Mouse (Mus musculus) embryonic stem cell, embryonic (primary cell): Measurements from ENCODE around the gene Tma7.

Experiments
- CTCF ChIA-PET, 4 experiments: fragments of 300-600 bp in 2 of 4; fragments of 350-600 bp in 2 of 4; sonication (Branson Sonifier 250); formaldehyde crosslinking; loops; one replicate each; lab custom pipeline; 2022; ENCODE audit warnings: inconsistent platforms in 2 of 4; lab: Charles Lee
- POLR2A ChIA-PET, 4 experiments: fragments of 300-600 bp in 2 of 4; fragments of 350-600 bp in 2 of 4; sonication (Branson Sonifier 250); formaldehyde crosslinking; loops; one replicate each; lab custom pipeline; 2022; ENCODE audit warnings: antibody characterized with exemption in 4 of 4, inconsistent platforms in 1 of 4; lab: Charles Lee

The Tma7 gene

DNA sequence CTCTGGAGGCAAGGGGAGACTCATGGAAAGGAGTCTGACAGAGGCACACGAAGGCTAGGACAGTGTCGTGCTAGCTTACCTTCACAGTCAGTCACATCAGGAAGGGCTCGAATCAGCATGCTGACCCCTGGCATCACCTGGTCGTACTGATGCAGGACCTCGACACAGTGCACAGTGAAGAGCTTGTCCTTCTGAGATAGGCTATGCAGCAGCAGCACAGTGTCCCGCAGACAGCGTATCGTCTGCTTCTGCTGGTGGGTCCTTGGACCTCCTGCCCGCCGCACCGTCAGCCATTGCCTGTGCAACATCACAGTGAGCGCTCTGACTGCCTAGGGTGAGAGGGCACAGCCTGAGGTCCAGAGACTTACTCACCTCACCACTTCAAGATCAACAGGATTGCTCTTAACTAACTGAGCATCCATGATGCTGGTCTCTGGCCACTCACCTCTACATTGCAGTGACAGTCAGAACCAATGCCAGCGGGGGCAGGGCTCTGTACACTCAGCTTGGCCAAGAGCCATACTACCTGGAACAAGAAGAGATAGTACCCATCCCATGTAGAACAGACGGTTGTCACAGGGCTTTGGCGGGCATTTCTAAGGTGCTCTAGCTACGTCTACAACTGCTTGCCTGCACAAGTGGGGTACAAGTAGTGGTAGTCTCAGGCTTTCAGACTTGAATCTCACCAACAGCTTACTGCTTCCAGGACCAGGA lies 22.0 kb downstream of the Tma7 start:
- POLR2A ChIA-PET: interaction anchor here in 3 of 4 experiments (0.6 to 5.1 kb wide), 35 partner anchors 9 to 71 kb away, joined by 3 to 57 read pairs (median 5); partner anchors contain the start of genes Atrip (in 3 of the 3), Ccdc51 (in 2 of the 3), Pfkfb4 (in 2 of the 3) and Shisa5 (in 2 of the 3)

DNA sequence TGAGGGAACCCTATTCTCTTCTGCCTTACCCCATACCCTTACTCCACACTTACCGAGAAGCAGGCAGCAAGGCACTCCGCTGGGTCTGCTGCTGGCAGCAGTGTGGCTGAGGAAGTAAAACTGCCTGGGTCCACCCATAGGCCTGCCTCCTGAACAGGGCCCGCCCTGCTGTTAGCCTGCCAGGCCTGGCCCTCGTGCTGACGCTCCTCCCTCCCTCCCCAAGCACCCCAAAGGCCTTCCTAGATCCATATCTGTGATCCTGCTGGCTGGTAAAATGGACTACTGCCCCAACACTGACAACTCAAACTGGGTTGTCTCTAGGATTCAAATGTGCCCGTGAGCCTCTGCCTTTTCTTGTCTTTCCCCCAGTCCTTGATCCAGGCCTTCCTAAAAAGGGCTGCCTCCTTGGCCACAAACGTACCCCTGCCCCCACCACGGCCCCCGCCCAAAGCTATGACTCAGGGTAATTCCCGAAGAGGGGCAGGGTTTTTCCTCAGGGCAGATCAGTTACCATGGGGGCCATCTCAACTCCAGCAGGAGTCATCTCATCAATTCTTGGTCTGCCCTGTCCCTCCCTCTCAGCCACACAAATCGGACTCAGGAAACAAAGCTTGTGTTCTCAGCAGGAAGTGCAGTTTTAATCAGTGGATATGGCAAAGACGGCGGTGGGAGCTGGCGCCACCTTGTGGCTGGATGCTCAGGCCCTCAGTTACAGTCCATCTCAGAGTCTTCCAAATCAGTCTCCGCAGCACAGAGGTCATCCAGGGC lies 23.1 kb downstream of the Tma7 start, which contains the start of gene Trex1:
Trex1 (minus strand) TSS at position 599 of the 768 bp plus-strand sequence.
- CTCF ChIA-PET: interaction anchor here (0.5 to 3.1 kb wide), 48 partner anchors 9 to 894 kb away, joined by 3 to 18 read pairs (median 3); partner anchors contain the start of genes Atrip (in 4 of the 4), Shisa5 (in 2 of the 4) and Celsr3 (in 1 of the 4)
- POLR2A ChIA-PET: interaction anchor here in 3 of 4 experiments (0.6 to 5.1 kb wide), 39 partner anchors 9 to 818 kb away, joined by 3 to 57 read pairs (median 4); partner anchors contain the start of genes Atrip (in 3 of the 3), Ccdc51 (in 2 of the 3), Shisa5 (in 2 of the 3) and Tma7 (in 2 of the 3)

More for the DNA sequence above, 22.0 kb downstream of the Tma7 start:
- CTCF ChIA-PET: interaction anchor here (0.5 to 3.1 kb wide), 37 partner anchors 8 to 858 kb away, joined by 3 to 18 read pairs (median 4); partner anchors contain the start of genes Atrip (in 3 of the 4), Shisa5 (in 2 of the 4) and Celsr3 (in 1 of the 4)

DNA sequence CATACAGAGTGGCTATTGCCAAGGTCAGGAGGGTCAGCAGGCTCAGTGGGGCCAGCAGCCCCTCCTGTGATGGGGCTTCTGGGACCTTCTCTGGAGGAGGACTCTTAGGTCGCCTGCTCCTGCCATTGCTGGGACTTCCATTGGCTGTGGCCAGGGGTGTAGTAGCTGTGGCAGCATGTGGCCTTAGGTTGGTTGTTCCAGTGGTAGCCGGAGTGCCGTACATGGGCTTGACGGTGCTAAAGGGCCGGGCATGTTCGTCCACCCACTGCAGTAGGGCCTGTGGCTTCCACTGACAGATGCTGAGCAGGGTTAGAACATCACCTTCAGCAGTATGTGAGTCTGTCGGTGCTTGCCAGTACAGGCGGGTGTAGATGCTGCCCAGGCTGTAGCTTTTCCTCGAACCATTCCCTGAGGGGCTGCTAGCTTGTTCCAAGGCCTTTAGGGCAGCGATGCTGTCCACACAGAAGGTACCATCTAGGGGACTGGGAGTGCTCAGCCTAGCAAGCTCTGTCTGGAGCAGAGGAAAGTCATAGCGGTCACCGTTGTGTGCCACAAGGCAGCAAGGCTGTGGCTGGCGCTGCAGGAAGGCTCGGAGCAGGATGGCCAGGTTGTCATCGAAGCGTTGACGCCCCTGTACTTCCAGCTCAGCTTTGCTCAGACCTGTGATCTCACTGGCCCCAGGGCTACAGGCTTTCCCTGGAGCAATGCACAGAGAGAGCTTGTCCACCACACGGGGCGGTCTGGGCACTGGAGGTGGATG lies 24.2 kb downstream of the Tma7 start:
- ChIA-PET POLR2A (interaction anchor here in 3 of 4 experiments (0.8 to 5.1 kb wide), 17 partner anchors 8 to 69 kb away, joined by 3 to 57 read pairs (median 4); partner anchors contain the start of genes Atrip (in 2 of the 3), Ccdc51 (in 1 of the 3), Shisa5 (in 1 of the 3) and Tma7 (in 1 of the 3)), CTCF (interaction anchor here in 3 of 4 experiments (0.7 to 3.1 kb wide), 8 partner anchors 11 to 58 kb away, joined by 3 to 18 read pairs (median 5); partner anchors contain the start of gene Atrip (in 1 of the 3))

DNA sequence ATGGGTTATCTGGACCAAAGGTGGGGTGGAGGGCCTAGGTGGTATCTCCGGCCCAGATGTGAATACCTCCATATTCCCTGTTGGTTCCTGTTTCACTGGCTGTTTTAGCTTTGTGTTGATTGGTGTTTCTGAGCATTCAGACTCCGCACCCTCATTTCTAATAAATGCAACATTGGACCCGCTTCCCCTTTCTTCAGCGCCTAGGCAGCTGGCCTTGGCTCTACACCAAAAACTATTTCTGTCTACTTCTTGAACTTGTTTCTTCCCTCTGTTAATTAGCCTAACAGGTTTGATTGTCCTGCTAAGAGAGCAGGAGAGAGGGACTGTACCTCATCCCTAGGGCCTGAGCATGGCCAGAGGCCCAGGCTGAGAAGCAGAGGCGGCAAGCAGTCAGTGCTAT lies 24.8 kb downstream of the Tma7 start:
- POLR2A ChIA-PET: interaction anchor here in 2 of 4 experiments (0.9 to 5.1 kb wide), 4 partner anchors 9 to 30 kb away, joined by 3 to 57 read pairs (median 24); partner anchors contain the start of gene Atrip (in 2 of the 2)
- CTCF ChIA-PET: interaction anchor here in 1 of 4 experiments (1.1 kb wide), 1 partner anchor 46 kb away, joined by 3 read pairs; no protein-coding TSS in a partner anchor

DNA sequence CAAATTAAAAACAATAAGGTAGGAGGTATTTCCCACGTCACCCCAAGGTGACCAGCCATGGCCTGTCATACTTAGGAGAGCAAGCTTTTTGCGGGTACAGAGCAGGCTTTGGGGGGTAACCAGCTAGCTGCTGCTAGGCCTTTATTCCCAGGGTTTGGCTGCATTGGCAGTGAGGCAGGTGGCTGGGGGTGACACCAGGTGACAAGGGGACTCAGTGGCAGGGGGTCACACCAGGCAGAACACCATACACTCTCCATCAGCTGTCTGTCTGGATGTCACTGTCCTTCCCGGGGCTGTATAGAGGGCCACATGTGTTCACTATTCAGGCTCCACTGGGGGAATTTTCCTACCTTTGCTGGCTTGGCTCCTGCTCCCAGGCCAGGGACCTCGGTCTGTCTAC lies 25.5 kb downstream of the Tma7 start:
- CTCF ChIA-PET: interaction anchor here in 1 of 4 experiments (0.5 kb wide), 1 partner anchor 65 kb away, joined by 3 read pairs; no protein-coding TSS in a partner anchor
- POLR2A ChIA-PET: interaction anchor here in 1 of 4 experiments (5.1 kb wide), 1 partner anchor 18 kb away, joined by 31 read pairs; the partner anchor contains the start of gene Atrip

DNA sequence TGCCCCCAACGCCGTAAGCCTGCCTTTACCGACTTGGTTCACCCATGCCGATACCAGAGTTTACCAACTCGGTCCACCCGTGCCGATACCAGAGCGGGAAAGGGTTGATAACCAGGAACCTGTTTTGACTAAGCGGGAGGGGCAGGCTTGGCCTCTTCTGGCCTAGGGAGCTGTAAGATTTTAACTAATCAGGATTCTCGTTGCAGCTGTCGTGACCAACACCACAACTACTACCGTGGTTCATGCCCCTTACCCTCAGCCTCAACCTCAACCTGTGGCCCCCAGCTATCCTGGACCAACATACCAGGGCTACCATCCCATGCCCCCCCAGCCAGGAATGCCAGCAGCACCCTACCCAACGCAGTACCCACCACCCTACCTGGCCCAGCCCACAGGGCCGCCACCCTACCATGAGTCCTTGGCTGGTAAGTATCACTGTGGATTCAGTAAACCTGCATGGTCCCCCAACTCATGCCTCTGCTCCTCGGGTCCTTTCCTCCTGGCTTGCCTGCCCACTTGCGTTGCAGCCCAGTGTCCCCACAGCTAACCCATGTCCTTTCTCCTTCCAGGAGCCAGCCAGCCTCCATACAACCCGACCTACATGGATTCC lies 26.2 kb downstream of the Tma7 start:
- POLR2A ChIA-PET: no interaction called here

DNA sequence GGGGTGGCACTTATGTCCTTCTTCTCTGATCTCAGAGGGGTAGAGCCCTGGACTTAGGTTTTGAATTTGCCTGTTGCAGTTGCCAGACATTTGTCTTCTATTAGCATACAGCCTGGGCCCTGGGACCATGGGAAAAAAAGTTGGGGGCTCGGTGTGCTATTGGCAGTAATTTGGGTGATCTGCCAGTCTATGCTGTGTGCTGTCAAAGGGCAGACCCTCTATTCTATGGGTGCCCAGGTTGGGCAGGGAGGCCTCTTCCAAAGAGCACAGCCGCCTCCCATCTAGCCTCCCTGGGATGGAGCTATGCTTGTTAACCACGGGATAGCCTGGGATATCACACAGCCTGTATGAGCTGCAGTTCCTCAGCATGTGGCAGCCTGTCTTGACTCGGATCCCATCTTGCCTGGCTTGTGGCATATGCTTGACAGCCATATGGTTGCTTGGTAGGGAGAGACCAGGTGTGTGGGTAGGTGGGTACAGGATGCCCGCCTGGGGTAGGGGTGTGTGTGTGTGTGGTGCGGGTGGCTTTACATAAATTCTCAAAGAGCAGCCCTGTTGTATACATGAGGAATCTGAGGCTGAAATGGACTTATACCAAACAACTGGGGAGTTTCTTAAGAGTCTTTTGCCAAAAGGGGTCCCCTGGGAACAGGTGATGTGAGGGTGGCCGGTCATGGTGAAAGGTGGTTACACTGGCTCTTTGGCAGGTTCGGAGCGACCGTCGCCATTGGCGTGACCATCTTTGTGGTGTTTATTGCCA lies 26.9 kb downstream of the Tma7 start:
- ChIA-PET CTCF (interaction anchor here in 1 of 4 experiments (0.6 kb wide), 1 partner anchor 10 kb away, joined by 4 read pairs; no protein-coding TSS in a partner anchor), POLR2A (interaction anchor here in 1 of 4 experiments (1.1 kb wide), 1 partner anchor 32 kb away, joined by 3 read pairs; no protein-coding TSS in a partner anchor)

More for the DNA sequence above, 26.2 kb downstream of the Tma7 start:
- CTCF ChIA-PET: interaction anchor here in 1 of 4 experiments (0.5 kb wide), 1 partner anchor 812 kb away, joined by 3 read pairs; no protein-coding TSS in a partner anchor

DNA sequence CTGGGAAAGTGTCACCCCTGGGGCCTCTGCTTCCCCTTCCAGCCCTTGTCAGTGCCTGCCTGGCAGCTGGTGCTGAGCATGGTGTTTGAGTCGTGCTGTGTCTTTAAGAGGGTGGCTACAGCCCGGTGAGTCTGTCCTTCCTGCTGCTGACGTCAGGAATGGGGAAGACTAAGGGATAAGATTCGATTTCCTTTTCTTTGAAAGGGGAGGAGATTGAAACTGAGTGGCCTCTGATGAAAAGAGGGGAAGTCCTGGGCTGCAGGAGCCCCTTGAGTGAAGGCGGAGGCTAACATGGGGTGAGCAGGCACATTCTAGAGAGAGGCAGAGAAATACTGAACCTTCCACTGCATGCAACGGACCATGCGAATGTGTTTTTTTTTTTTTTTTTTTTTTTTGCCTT lies 27.7 kb downstream of the Tma7 start:
- POLR2A ChIA-PET: interaction anchor here in 1 of 4 experiments (1.1 to 1.3 kb wide), 3 partner anchors 17 to 33 kb away, joined by 3 to 6 read pairs (median 3); partner anchors contain the start of gene Atrip
- CTCF ChIA-PET: interaction anchor here in 1 of 4 experiments (0.6 kb wide), 1 partner anchor 10 kb away, joined by 4 read pairs; no protein-coding TSS in a partner anchor

DNA sequence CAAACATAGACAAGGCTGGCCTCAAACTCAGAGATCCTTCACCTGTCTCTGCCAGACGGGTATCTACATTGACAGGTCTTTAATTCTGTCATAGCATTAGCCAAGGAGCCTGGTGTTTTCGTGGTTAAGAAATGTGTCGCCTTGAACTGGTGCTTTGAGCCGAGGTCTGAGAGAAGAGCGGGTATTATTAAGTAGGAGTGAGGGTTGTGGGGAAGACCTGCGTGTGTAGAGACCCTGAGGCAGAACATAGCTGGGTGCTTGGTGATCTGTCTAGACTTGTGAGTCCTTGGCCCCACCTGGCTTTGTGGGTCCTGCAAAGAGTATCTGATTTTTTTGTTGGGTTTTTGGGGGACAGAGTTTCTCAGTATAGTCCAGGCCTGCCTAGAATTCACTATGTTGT lies 28.5 kb downstream of the Tma7 start:
- CTCF ChIA-PET: no interaction called here
- POLR2A ChIA-PET: interaction anchor here in 3 of 4 experiments (0.6 to 1.6 kb wide), 6 partner anchors 12 to 1464 kb away, joined by 3 to 6 read pairs (median 4); partner anchors contain the start of gene Atrip (in 1 of the 3)

DNA sequence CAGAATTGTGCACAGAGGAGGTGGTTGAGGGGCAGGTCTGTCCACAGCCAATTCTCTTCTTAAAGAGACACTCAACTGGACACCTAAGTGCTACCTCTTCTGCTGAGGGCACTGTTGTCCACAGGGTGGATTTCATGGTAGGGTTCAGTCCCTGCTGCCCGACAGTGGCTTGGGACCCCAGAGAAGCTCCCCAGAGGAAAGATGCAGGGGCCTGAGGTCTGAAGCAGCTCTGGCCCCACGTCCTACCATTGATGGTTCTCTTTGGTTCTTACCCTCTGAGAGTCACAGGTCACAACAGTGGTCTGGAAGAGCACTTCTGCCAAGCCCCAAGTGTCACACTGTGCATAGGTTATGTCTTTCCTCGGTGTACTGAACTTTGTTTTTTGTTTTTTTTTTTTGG lies 29.0 kb downstream of the Tma7 start:
- POLR2A ChIA-PET: interaction anchor here in 3 of 4 experiments (0.6 to 1.6 kb wide), 5 partner anchors 12 to 1464 kb away, joined by 3 to 9 read pairs (median 4); no protein-coding TSS in a partner anchor
- CTCF ChIA-PET: no interaction called here

DNA sequence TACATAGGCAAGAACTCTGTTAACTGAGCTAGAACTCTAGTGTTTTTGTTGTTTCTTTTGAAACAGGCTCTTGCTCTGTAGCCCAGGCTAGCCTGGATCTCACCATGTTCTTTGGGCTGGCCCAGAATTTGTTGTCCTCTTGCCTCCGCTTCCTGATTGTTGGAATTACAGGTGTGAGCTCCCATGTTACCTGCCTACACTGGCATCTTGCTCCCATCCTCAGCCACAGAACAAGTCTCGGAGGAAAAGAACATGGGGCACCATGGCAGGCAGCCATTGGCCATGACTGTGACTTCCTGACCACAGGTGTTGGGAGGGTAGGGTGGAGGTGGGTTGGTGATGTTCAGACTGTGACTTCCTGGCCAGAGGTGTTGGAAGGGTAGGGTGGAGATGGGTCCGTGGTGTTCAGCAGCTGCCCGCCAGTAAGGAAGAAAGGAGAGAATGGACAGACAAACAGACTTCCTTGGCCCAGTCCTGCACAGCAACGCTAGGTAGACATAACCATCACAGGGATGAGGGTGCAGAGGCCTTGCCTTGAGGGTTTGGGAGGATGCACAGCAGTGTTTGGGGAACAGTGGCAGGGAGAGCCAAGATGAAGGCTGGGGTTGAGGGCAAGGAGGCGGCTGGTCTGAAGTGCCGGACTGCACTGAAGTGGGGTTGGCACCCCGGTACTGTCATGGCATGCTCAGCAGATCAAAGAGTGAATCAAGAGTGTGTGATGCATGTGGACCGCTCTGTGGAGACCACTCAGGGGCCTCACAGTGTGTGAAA lies 29.7 kb downstream of the Tma7 start:
- POLR2A ChIA-PET: interaction anchor here in 3 of 4 experiments (0.5 to 1.7 kb wide), 12 partner anchors 10 to 221 kb away, joined by 3 to 9 read pairs (median 4); partner anchors contain the start of genes Shisa5 (in 2 of the 3), Atrip (in 1 of the 3) and Pfkfb4 (in 1 of the 3)
- CTCF ChIA-PET: interaction anchor here in 1 of 4 experiments (0.6 kb wide), 1 partner anchor 29 kb away, joined by 4 read pairs; no protein-coding TSS in a partner anchor

DNA sequence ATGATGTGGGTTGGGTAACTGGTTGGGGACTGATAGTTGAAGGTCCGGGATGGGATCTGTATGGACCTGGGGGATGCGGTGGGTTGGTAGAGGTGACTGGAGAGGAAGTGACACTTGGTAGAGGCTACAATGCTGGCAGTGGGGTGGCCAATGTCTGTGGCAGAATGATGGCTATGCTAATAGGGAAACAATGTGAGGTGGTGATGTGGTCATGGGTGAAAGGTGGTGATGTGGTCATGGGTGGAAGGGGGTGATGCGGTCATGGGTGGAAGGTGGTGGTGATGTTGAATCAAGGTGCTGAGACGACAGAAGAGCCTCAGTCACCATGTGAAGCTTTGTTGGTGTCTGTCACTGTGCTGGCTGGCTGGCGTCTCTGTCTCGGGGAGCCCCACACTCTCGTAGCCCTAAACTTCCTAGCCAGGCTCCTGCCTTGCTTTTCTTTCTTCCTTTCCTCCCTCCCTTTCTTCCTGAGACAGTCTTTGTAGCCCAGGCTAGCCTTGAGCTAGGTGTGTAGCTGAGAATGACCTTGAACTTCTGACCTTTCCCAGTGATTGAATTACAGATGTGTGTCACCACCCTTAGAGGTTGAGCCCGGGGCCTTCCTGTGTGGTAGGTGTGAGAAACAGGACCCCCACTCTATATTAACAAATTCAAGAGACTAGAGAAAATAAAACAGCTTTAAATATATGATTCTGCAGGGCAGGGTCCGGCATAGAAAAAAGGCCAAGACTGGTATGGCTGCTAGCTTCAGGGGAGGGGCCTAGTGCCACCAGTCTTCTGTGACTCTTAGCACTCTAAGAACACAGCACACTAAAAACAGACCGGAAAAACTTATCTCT lies 30.5 kb downstream of the Tma7 start:
- CTCF ChIA-PET: interaction anchor here in 1 of 4 experiments (0.6 kb wide), 1 partner anchor 28 kb away, joined by 4 read pairs; no protein-coding TSS in a partner anchor
- POLR2A ChIA-PET: interaction anchor here in 2 of 4 experiments (0.5 to 1.7 kb wide), 10 partner anchors 11 to 198 kb away, joined by 3 to 5 read pairs (median 3); partner anchors contain the start of genes Shisa5 (in 2 of the 2), Atrip (in 1 of the 2) and Pfkfb4 (in 1 of the 2)

DNA sequence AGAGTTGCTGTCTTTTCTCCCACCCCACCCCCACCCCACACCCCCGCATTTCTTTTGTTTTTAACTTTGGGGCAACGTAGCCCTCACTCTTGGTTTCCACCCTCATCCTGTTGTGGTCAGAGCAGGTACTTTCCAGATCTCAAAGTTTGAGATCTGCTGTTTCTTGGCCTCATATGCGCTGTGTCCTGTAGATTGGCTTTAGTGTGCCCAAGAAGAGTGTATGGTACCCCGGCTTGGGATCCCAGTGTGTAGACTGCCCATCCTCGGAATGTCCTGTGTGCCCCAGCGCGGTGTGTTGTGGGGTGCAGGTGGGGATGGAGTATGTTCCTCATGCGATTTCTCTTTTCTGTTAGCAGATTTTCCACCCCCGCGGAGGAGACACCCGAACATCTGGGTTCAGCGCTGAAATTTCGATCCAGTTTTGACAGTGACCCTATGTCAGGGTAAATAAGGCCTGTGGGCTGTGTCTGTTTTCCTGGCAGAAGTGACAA lies 31.3 kb downstream of the Tma7 start:
- ChIA-PET POLR2A (interaction anchor here in 2 of 4 experiments (1.1 to 1.7 kb wide), 3 partner anchors 12 to 23 kb away, joined by 4 to 5 read pairs (median 5); partner anchors contain the start of genes Atrip (in 1 of the 2) and Shisa5 (in 1 of the 2)), CTCF (interaction anchor here in 1 of 4 experiments (0.7 kb wide), 1 partner anchor 25 kb away, joined by 3 read pairs; no protein-coding TSS in a partner anchor)
